Mouse (Mus musculus) layer of hippocampus, postnatal 14 days (tissue): ENCODE data around the gene Prkch. TPM values are rescaled to one million over a fixed set of nuclear protein-coding genes. Genes with fewer than 3 reads are reported as not detected.

ENCODE experiments used
- DNase-seq, 2 experiments: peaks; one replicate each; pipeline ENCODE4 v3.0.0; 2021 to 2022; ENCODE audit warnings: low spot score in 2 of 2, mixed read lengths in 1 of 2
- total RNA-seq, 2 experiments: library from RNA; stranded (reverse); gene quantifications; 2 replicates each; pipeline ENCODE4 v1.2.3; 2021

Gene Prkch
- total RNA-seq, 2 experiments from 2014 or later: 4.1 to 8.6 TPM

DNA sequence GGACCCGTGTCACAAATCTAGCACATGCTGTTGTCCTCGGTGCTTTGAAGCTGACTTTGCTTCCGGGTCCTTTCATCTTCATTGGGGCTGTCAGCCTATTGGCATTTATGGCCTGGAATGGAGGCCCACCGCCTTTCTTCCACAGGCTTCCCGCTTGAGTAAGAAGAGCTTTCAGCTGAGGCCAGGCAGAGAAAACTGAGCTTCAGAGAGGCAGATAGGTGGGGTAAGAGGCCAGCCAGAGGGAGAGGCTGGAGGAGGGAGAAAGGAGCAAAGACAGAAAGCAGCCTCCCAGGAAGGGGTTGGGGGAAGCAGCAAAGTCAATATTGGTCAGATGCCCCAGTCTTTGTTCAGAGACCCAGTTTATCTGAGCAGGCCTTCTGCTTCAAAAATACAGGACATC, 123.9 kb downstream of the Prkch start:
- no peak for DNase-seq

- DNase-seq: peak in 1 of 2 experiments; percentile 66
Observed at GRCm38 (mm10) chr12:73708920-73709319, 124.3 kb downstream of the Prkch start.

- DNase-seq: no peak
Observed at GRCm38 (mm10) chr12:73710846-73711245, 126.2 kb downstream of the Prkch start.

DNA sequence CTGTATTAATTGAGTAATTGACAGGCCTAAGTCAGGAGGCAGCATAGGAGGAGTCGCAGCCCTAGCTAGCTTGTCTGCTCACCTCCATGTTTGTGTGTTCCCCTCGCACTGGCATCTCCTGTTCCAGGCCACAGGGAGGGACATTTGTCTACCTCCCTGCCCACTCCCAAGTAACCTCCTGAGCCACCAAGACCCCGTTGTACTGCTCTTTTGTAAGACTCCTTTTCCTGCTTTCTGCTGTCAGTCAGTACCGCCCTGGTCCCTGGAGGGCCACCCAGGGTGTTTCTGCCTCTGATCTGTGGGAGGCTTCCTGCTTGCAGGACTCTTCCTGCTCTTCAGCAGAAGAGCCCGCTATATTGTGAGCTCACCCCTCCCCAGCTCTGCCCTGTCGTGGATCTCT, 127.5 kb downstream of the Prkch start:
- no peak for DNase-seq

- DNase-seq: no peak
Observed at GRCm38 (mm10) chr12:73714589-73714988, 130.0 kb downstream of the Prkch start.

DNA sequence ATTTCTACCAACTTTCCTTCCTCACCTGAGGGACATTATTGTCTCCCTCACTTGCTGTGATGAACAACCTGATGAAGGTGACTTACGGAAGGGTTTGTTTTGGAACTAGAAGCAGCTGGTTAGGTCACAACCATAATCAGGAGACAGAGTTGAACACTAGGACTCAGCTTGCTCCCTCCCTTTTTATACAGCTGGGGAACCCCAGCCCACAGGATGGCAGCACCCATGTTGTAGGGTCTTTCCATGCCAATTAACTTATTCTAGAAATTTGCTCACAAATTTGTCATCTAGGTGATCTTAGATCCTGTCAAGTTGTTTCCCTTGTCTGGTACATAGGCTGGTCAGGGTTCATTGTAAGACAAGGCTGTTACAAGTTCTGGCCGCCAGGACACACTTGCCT, 130.7 kb downstream of the Prkch start:
- no peak for DNase-seq

GRCm38 (mm10) chr12:73715954-73716731, 131.5 kb downstream of the Prkch start:
- no peak for DNase-seq

DNA sequence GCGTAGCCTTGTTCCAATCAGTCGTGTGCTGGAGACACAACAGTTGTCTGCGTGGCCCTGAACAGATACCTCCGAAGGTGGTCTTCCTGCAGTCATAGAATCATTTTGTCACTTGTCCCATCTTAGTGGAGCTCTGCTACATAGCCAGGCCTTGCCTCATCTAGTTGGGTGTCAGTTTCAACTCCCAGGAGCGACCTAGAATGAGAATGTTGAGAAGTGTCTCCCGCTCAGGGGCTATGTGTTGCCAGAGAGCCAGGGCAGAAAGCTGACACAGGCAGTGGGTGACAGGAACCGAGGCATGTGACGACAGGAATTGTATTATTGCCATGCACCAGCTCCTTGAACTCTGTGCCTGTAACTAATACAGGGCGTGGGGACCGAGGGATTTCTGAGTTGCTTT, 133.4 kb downstream of the Prkch start:
- no peak for DNase-seq

DNA sequence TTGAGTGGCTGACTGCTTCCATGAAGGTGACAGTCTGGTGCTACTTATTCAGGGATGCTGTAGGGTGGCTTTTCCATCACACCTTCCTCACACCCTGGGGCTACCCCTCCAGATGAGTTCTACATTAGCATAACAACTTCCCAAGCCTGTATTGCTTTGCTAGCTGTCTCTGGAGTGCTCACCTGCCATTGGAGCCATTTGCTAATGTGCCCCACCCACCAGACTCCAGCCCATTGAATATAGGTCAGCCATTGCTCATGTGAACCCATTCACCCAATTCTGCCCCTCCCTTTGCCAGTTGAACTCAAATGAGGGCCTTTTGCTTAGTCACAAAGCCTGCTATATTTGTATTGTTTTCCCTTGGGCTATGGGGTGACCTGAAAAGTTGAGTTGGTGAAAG, 135.2 kb downstream of the Prkch start:
- DNase-seq: no peak

- no peak for DNase-seq
Observed at GRCm38 (mm10) chr12:73720466-73720865, 135.9 kb downstream of the Prkch start.

GRCm38 (mm10) chr12:73722060-73722459, 137.5 kb downstream of the Prkch start:
- no peak for DNase-seq

DNA sequence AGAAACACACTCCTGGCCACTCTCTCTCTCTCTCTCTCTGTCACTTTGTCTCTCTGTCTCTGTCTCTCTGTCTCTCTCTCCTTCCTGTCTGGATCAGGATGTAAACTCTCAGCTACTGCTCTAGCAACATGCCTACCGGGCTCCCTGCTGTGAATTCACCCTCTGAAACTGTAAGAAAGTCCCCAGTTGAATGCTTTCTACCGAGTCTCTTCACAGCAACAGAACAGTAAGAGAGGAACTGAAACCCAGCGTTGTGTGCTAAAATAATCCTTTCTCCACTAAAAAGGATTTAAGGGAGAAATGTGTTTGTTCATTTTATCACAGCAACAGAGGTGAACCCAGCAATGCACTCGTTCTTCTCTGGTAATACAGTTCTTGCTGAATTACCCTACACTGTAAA, 138.5 kb downstream of the Prkch start:
- no peak for DNase-seq

- no peak for DNase-seq
Observed at GRCm38 (mm10) chr12:73723887-73724286, 139.3 kb downstream of the Prkch start.

DNA sequence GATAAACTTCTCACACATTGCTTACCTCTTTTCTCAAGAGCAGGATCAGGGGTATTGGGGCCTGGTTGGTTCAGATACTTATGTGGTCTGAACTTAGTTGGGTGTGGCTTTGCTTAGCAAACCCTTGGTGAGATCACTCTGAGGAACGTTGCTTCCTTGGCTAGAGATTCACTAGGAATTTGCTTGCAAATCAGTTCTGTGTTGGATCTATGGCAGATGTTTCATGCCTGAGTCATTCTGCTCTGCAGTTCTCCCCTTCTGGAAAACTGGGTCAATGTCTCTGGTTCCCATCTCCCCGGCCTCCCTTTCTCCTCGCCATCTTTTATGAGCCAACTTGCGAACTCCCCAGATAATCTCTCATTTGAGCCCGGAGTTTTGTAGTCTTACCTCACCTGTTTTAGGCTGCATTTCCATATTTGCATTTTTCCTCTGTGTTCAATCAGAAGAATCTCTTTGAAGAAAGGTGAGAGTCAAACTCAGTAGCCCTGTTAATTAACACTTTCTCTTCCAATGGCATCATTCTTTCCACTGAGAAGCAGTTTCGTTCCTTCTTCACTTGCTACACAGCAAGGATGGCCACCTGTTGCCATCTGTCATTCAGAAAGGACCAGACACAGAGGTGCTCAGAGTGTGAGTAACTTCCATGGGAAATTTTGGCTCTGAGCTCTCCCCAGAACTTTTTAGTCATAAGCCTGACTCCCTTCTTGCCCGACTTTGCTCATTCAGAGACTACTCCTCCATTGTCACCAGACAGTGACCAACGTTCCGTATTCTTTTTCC, 141.4 kb downstream of the Prkch start:
- no peak for DNase-seq

DNA sequence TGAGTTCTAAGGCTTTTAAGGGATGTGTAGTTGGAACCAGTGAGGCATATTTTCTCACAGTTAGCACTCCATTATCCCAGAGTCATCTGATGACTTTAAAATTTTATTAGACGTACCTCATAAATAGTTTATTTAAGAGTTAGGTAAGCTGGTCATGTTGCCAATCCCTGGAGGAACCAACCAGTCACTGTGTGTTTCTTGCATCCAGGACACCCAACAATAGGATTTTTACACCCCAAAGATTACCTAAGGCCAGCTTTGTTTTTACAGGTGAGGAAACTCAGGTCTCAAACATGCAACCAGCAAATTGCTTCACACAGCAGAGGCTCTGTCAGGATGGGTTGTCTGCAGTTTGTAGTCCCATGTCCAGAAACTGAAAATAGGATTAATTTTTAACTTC, 142.4 kb downstream of the Prkch start:
- DNase-seq: no peak

GRCm38 (mm10) chr12:73730603-73731002, 146.0 kb downstream of the Prkch start:
- DNase-seq: no peak

DNA sequence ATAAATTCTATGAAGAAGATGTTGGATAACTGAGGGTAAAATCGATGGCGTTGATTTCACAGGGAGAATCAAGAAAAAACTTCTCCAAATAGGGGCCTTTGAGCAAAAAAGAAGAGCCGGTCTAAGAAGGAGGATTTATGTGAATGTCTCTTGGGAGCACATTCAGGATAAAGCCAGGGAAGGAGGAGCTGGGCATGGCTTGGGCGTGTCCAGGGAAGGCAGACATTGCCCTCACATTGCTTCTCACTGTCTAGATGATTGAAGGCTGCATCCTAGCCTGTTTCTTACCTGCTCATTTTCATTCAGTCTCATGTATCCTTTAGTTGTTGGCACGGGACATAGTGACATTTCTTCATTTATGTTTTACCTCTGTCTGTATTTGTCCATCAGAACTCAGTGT, 146.5 kb downstream of the Prkch start:
- no peak for DNase-seq

- no peak for DNase-seq
Observed at GRCm38 (mm10) chr12:73731848-73732540, 147.4 kb downstream of the Prkch start.

GRCm38 (mm10) chr12:73732862-73733261, 148.3 kb downstream of the Prkch start:
- DNase-seq: no peak

- DNase-seq: no peak
Observed at GRCm38 (mm10) chr12:73736931-73737330, 152.3 kb downstream of the Prkch start.

GRCm38 (mm10) chr12:73739611-73740219, 155.1 kb downstream of the Prkch start:
- no peak for DNase-seq

GRCm38 (mm10) chr12:73742577-73742976, 158.0 kb downstream of the Prkch start:
- no peak for DNase-seq
